Mouse (Mus musculus): Measurements from ENCODE around the gene Btbd6. TPM values are rescaled to one million over a fixed set of nuclear protein-coding genes. Genes with fewer than 3 reads are reported as not detected.

The Btbd6 gene
- total RNA-seq (2023), result 33.3 TPM

DNA sequence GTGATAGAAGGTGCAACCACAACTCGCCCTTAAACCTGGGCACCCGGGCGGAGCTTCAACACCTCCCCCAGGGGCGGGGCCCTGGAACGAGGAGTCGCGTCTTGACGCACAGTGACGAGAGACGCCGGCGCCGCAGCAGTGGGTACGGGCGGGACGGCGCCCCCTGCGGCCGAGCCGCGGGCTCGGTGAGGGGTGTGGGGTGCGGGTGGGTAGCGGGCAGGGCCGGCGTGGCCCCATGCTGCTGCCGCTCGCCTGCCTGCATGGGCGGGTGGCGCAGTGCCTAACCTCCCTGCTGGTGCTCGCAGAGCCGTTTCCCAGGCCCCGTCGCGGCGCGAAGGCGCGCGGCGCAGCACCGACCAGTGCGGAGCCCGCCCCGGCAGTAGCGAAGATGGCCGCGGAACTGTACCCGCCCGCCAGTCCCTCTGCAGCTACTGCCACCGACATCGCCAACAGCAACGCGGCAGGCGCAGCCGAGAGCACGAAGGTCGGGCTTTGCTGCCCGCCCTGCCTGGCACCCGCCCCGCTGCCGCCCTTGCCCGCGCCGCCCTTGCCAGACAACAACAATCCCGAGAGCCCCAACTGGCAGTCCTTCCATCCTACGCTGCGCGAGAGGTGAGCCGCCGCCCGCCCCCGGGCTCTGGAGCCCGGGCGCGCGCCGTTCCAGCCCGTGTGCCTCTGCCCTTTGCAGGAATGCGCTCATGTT, at the start of gene Btbd6:
TSS of gene Btbd6 (plus strand) at position 112 of the 703 bp plus-strand sequence.

DNA sequence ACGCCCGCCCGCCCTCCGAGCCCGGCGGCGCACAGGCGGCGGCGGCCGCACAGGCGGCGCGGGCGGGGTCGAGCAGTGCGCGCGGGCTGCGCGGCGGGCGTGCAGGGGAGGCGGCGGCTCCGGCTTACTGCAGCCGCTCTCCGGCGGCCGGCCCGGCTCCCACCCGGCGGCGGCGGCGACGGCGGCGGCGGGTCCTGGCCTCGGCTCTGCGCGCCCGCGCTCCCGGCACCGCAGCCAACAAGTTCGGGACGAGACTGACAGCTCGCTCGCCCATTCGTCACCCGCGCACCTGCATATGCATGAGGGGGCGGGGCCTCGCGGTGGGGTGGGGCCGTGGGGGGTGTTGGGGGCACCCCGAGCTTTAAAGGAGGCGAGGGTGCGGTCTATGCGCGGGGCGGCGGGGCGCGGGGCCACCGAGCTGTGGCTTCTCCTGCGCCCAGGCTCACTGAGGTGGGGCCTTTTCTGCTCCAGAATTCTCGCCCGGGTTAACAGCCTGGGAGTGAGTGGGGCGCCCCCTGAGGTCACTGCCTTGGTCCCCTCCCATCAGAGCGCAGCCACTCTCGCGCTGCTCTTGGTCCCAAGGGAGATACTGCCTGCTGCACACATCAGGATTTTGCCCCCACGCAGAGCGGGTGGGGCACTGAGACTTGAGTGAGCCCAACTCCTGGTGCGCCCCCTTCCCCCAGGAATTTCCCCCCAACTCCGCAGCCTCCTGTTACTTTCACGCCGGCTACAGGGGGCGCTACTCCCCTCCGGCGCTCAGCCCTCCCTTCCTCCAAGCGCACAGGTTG, 46.5 kb upstream of the Btbd6 start, which contains the start of gene Jag2:
TSS of gene Jag2 (minus strand) at position 215 of the 791 bp plus-strand sequence.

DNA sequence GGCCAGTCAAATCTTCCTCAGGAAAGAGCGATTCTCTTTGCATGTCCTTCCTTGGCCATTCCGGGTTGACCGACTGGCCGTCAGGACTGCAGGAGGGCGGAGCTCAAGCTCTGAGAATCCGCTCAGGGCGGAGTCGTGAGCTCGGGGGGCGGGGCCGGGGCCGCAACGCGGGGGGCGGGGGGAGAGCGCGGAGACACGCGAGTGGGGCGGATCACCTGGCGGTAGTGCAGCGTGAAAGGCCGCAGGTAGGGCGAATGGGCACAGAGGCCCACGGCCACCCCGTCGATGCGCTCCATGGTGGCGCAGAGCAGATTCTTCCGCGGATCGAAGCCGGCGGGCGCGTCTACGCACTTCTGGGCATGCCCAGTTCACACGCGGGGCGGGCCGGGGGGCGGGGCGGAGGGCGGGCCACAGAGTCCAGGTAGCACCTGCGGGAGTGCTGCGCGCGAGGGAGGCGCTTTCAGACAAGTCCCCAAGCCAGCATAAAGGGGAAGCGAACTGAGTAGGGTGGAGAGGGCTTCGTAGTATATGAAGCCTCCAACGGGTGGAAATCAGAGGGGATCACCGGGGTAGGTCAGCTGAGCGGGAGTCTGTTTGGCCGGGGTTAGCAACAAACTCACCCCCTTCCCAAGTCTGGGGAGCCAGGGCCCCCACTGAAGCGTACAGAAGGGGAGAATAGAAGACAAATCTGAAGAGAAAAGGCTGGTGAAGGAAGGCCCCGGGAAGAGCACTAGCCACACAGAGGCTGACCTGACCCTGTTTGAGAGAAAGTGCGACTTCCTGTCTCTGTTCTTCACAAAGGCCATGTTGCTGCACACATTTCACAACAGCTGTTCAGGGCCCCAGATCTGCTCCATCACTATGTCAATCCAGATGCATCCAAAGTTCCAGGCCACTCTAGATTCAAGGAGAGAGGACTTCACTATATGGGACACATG, 34.2 kb upstream of the Btbd6 start, which contains the start of gene Nudt14:
TSS of gene Nudt14 (minus strand) at position 349 of the 938 bp plus-strand sequence.

DNA sequence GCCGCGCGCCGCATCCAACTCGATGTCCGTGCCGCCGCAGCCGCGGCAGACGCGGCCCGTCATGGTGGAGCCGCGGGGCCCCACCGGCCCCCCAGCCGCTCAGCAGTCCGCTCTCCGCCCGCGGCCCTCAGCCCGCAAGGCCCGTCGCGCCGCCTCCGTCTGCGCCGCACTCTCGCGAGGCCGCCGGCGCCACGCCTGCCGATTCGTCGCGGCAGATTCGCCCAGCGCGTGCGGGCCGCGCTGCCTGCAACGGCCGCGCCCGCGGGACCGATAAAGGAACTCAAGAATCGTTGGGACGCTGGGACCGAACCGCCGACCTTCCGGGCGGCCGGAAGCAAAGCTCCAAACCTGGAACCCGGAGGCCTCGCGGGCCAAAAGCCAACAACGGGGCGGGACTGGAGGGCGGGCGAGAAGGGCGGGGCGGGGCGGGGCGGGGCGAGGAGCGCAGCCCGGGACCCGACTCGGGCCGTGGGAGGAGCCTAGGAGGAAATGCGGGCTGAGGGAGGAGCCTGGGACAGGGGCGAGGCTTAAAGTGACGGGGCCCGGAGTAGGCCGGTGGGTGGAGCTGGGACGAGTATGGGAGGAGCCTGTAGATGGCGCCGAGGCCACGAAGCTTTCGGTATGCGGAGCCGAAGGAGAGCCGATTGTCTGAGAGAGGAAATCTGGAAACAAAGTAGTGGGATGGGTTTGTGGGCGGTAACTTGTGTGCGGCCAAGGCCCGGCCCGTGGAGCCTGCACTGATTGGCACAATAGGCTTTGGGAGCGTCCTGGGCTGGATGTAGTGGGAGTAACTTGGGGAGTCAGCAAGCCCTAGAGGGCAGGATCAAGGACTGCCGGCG, 24.2 kb downstream of the Btbd6 start, which contains the start of gene Brf1:
TSS of gene Brf1 (minus strand) at position 411 of the 839 bp plus-strand sequence.

DNA sequence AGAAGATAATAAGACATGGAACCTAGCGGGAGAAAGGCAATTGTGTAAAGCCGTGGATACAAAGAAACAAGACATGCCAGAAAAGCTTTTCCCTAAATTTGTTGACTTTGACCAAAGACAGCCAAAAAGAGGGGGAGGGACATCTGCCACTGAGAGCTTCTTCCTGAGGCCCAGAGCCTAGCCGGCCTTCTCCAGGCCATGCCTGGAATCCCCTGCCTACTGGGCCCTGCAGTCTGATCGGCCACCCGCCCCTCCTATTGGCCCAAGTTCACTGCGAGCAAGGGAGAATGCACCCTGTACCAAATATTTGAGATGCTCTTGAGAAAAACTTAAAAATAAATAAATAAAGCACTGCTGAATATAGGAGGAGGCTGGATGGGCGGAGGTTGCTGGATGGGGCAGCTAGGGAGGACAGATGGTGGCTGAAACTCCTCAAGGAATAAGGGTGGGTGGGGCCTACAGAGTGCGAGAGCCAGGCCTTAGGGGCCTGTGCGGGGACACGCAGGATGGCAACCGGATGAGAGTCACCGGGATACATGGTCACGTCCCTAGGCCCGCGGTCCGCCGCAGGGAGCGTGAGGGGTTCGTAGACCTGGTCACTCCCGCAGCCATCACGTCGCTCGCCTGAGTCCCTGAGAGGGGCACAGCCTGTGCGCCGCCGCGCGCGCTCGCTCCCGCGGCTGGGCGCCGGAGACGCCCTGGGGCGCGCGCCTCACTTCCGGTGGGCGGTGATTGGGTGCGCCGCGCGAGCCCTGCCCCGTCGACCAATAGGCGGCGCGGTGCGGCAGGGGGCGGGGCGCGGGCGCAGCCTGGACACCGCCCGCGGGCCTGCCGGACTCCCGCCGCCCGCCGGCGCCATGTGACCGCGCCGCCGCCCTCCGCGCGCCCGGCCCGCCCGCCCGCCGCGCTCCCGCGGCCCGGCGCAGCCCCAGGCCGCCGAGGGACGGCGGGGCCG, 37.6 kb downstream of the Btbd6 start, which contains the start of gene Pacs2:
TSS of gene Pacs2 (plus strand) at position 905 of the 955 bp plus-strand sequence.

Other genes starting within 250 kb of the Btbd6 start
- 24.4 TPM for gene Pld4, start 215.8 kb upstream of the Btbd6 start, total RNA-seq (2023)
- not detected for gene Ahnak2, start 173.8 kb upstream of the Btbd6 start, total RNA-seq (2023)
- not detected for gene Clba1, start 167.5 kb upstream of the Btbd6 start, total RNA-seq (2023)
- 33.8 TPM for gene Cdca4, start 147.1 kb upstream of the Btbd6 start, total RNA-seq (2023)
- 227 TPM for gene Gpr132, start 108.3 kb upstream of the Btbd6 start, total RNA-seq (2023)
- gene Jag2, start 46.7 kb upstream of the Btbd6 start, total RNA-seq (2023), result 8.6 TPM
- 19.4 TPM for gene Nudt14, start 34.4 kb upstream of the Btbd6 start, total RNA-seq (2023)
- gene Brf1, start 24.2 kb downstream of the Btbd6 start, total RNA-seq (2023), result 200 TPM
- 92.2 TPM for gene Pacs2, start 38.0 kb downstream of the Btbd6 start, total RNA-seq (2023)
- 1.5 TPM for gene Tex22, start 98.0 kb downstream of the Btbd6 start, total RNA-seq (2023)
- 91.0 TPM for gene Mta1, start 121.8 kb downstream of the Btbd6 start, total RNA-seq (2023)
- 22.3 TPM for gene Crip2, start 163.8 kb downstream of the Btbd6 start, total RNA-seq (2023)
- 953 TPM for gene Crip1, start 169.8 kb downstream of the Btbd6 start, total RNA-seq (2023)
- gene Tedc1, start 179.9 kb downstream of the Btbd6 start, total RNA-seq (2023), result 9.1 TPM
- gene Tmem121, start 209.4 kb downstream of the Btbd6 start, total RNA-seq (2023), result 1.1 TPM